Mouse (Mus musculus) forebrain, embryonic 16.5 days (tissue): ENCODE data around the gene Adipoq. TPM values are rescaled to one million over a fixed set of nuclear protein-coding genes. Genes with fewer than 3 reads are reported as not detected.

Source experiments
- ATAC-seq: fragments of 200-750 bp; cut with Nextera tagmentation; 2 replicates; pipeline ENCODE4 v1.8.0; 2017; ENCODE audit warnings: mild to moderate bottlenecking, moderate library complexity
- H3K27ac ChIP-seq: fragments of 300-500 bp; sonication (generic); 2 replicates; pipeline ENCODE4 v1.5.1; 2014; ENCODE audit warnings: low read length, control low read depth
- H3K27me3 ChIP-seq: fragments of 300-500 bp; sonication (generic); replicated peaks from 2 replicates; pipeline ENCODE4 v1.6.1; 2014; ENCODE audit warnings: low read length; ENCODE audit not compliant: control insufficient read depth, insufficient read depth
- H3K36me3 ChIP-seq: fragments of 300-500 bp; sonication (generic); 2 replicates; pipeline ENCODE4 v1.6.1; 2014; ENCODE audit not compliant: control insufficient read depth, insufficient read depth
- H3K4me1 ChIP-seq: fragments of 300-500 bp; sonication (generic); replicated peaks from 2 replicates; pipeline ENCODE4 v1.6.1; 2014; ENCODE audit warnings: low read length; ENCODE audit not compliant: control insufficient read depth, insufficient read depth
- H3K4me2 ChIP-seq: fragments of 300-500 bp; sonication (generic); 2 replicates; pipeline ENCODE4 v1.6.1; 2014; ENCODE audit warnings: mild to moderate bottlenecking, low read length, control low read depth
- H3K4me3 ChIP-seq: fragments of 300-500 bp; sonication (generic); replicated peaks from 2 replicates; pipeline ENCODE4 v1.5.1; 2014; ENCODE audit warnings: mild to moderate bottlenecking, low read length, control low read depth
- H3K9ac ChIP-seq: fragments of 300-500 bp; sonication (generic); replicated peaks from 2 replicates; pipeline ENCODE4 v1.6.1; 2014; ENCODE audit warnings: low read depth, low read length, control low read depth
- H3K9me3 ChIP-seq: fragments of 300-500 bp; sonication (generic); 2 replicates; pipeline ENCODE4 v1.6.1; 2016; ENCODE audit warnings: low read length; ENCODE audit not compliant: control insufficient read depth
- WGBS: fragments of 180-500 bp; shearing (Covaris S2); extraction: QIAGEN DNeasy Blood & Tissue Kit; methylation state at CpG from one replicate; pipeline ENCODE4 v1.1.7; 2014; 5-methylcytosine and 5-hydroxymethylcytosine counted together
- polyA plus RNA-seq: library from polyadenylated mRNA; unstranded; fragments of >200 nt; fragmentation: Nextera tagmentation; extraction: Ambion mirVana; gene quantifications from 2 replicates; pipeline ENCODE4 v1.2.1, GENCODE M21; 2015

Adipoq gene
- polyA plus RNA-seq, 1 experiment from 2014 or later, result not detected

DNA sequence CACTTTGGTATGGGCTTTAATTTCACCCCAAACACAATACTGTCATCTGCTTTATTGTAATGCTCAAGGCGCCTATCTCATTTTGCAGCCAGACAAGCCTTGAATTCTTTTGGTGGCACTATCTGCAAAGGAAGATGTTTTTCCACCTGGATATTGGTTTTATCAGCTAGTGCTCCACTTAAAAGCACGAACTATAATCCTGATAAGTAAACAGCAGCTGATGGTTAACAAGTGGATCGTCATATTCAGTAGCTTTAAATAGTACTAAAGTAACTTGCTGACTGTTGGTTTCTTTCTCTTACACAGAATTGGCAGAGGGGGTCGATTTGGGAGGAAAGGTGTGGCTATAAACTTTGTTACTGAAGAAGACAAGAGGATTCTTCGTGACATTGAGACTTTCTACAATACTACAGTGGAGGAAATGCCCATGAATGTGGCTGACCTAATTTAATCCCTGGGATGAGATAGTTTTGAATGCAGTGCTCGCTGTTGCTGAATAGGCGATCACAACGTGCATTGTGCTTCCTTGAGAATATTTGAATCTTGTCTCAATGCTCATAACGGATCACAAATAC lies 33.4 kb upstream of the Adipoq start:
- Histone ChIP-seq H3K9ac (no peak overlapping the region), H3K4me2 (no peak overlapping the region), H3K9me3 (no peaks in the 10 kb centered on the region), H3K27ac (no peak overlapping the region), H3K27me3 (no peaks in the 10 kb centered on the region), H3K4me3 (no peak overlapping the region), H3K36me3 (peaks cover 44% of the 10 kb centered on the region), H3K4me1 (peaks cover 34% of the 10 kb centered on the region)
- WGBS, result 48% methylated on average over 9 of the region's 9 CpGs
- ATAC-seq, result no peak

- H3K36me3 ChIP-seq, result peaks cover 44% of the 10 kb centered on the region
- H3K4me1 ChIP-seq, result peaks cover 32% of the 10 kb centered on the region
- H3K27ac ChIP-seq, result no peak overlapping the region
- no peaks in the 10 kb centered on the region for H3K9me3 ChIP-seq
- H3K27me3 ChIP-seq, result no peaks in the 10 kb centered on the region
- ATAC-seq, result no peak
- H3K4me2 ChIP-seq, result no peak overlapping the region
- H3K9ac ChIP-seq, result no peak overlapping the region
- no peak overlapping the region for H3K4me3 ChIP-seq
Observed at GRCm38 (mm10) chr16:23113903-23114302, 32.4 kb upstream of the Adipoq start.

DNA sequence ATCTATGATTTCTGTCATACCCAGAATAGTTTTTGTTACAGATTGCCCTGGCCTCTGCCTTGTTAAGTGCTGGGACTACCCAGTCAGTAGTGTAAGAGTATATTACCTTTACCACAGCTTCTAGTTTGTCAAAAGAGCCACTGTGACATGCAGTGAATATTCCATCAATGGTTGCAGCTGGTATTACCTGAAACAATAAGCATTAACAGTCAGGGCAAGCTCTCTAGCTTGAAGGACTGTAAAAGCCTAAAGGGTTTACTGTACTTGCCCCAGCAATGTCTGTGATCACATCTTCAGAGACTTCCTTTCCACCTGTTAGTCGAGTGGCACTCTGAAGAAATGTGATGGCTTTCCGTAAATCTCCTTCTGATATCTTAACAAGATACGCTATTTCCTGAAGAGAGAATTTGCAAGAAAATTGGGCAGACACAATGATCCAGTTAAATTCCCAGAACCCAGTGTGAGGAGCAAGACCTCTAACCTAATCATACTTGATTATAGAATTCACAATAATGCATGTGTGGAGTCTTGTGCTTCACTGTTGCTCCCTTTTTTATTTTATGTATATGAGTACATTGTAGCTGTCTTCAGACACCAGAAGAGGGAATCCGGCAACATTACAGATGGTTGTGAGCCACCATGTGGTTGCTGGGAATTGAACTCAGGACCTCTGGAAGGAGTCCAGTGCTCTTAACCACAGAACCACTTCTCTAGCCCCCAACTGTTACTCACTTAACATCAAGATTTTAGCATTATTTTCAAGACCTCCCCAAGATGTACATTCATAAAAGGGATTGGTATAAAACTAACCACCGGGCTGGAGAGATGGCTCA lies 31.8 kb upstream of the Adipoq start:
- Histone ChIP-seq H3K27me3 (no peaks in the 10 kb centered on the region), H3K4me2 (no peak overlapping the region), H3K9ac (no peak overlapping the region), H3K36me3 (peaks cover 40% of the 10 kb centered on the region), H3K4me1 (peaks cover 26% of the 10 kb centered on the region), H3K9me3 (no peaks in the 10 kb centered on the region), H3K4me3 (no peak overlapping the region), H3K27ac (no peak overlapping the region)
- 66% methylated on average over 5 of the region's 5 CpGs for WGBS
- 0 out of 2 replicates have a peak, but pooled peaks have one; percentile 32 for ATAC-seq

DNA sequence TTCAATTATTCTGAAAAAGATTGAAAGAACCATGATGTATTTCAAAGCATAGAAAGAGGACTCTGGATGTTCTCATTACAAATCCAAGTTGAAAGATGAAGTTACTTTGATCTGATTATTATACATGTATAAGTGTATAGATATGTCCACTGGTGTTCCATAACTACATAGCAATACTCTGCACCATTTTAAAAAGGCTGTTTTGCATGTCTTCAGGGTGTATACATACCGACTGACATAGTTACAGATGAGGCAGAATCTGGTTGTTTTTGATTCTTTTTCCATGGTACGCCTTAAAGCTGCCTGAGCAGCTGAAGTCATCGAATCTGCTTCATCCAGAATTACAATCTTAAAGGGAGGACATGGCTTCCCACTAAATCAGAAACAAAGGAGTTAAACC lies 30.9 kb upstream of the Adipoq start:
- peaks cover 36% of the 10 kb centered on the region for H3K36me3 ChIP-seq
- H3K4me3 ChIP-seq, result no peak overlapping the region
- no peaks in the 10 kb centered on the region for H3K9me3 ChIP-seq
- H3K27ac ChIP-seq, result no peak overlapping the region
- no peaks in the 10 kb centered on the region for H3K27me3 ChIP-seq
- H3K9ac ChIP-seq, result no peak overlapping the region
- no peak for ATAC-seq
- H3K4me2 ChIP-seq, result no peak overlapping the region
- 86% methylated on average over 3 of the region's 3 CpGs for WGBS
- H3K4me1 ChIP-seq, result peaks cover 18% of the 10 kb centered on the region

GRCm38 (mm10) chr16:23117173-23117572 lies 29.2 kb upstream of the Adipoq start:
- Histone ChIP-seq H3K27me3 (no peaks in the 10 kb centered on the region), H3K36me3 (peaks cover 26% of the 10 kb centered on the region), H3K4me3 (no peak overlapping the region), H3K27ac (no peak overlapping the region), H3K9ac (no peak overlapping the region), H3K4me1 (peaks cover 6% of the 10 kb centered on the region), H3K4me2 (no peak overlapping the region), H3K9me3 (no peaks in the 10 kb centered on the region)
- WGBS, result 64% methylated on average over 4 of the region's 4 CpGs
- ATAC-seq, result no peak

GRCm38 (mm10) chr16:23122446-23122845 lies 23.9 kb upstream of the Adipoq start:
- WGBS, result 87% methylated on average over 3 of the region's 3 CpGs
- no peak overlapping the region for H3K27ac ChIP-seq
- H3K4me2 ChIP-seq, result no peak overlapping the region
- no peak for ATAC-seq
- H3K27me3 ChIP-seq, result no peaks in the 10 kb centered on the region
- no peak overlapping the region for H3K9ac ChIP-seq
- H3K4me3 ChIP-seq, result no peak overlapping the region
- peaks cover 2% of the 10 kb centered on the region; the same call in 1 of the 2 replicates for H3K36me3 ChIP-seq
- peaks cover 6% of the 10 kb centered on the region for H3K4me1 ChIP-seq
- no peaks in the 10 kb centered on the region for H3K9me3 ChIP-seq

GRCm38 (mm10) chr16:23123104-23123503 lies 23.2 kb upstream of the Adipoq start:
- Histone ChIP-seq H3K4me2 (no peak overlapping the region), H3K4me1 (peaks cover 6% of the 10 kb centered on the region), H3K36me3 (peaks cover 2% of the 10 kb centered on the region; the same call in 1 of the 2 replicates), H3K4me3 (no peak overlapping the region), H3K9me3 (no peaks in the 10 kb centered on the region), H3K27me3 (no peaks in the 10 kb centered on the region), H3K27ac (no peak overlapping the region), H3K9ac (no peak overlapping the region)
- WGBS, result 94% methylated on average over 4 of the region's 4 CpGs
- ATAC-seq, result no peak

GRCm38 (mm10) chr16:23124398-23124797 lies 21.9 kb upstream of the Adipoq start:
- H3K27me3 ChIP-seq, result no peaks in the 10 kb centered on the region
- no peak overlapping the region for H3K9ac ChIP-seq
- no peak overlapping the region for H3K4me3 ChIP-seq
- peaks cover 2% of the 10 kb centered on the region; the same call in 1 of the 2 replicates for H3K36me3 ChIP-seq
- 84% methylated on average over 4 of the region's 4 CpGs for WGBS
- no peaks in the 10 kb centered on the region for H3K9me3 ChIP-seq
- no peak overlapping the region for H3K4me2 ChIP-seq
- peaks cover 16% of the 10 kb centered on the region for H3K4me1 ChIP-seq
- ATAC-seq, result no peak
- H3K27ac ChIP-seq, result no peak overlapping the region

- H3K27me3 ChIP-seq, result no peaks in the 10 kb centered on the region
- H3K9ac ChIP-seq, result peak overlapping the region; percentile 96
- WGBS, result 0% methylated on average over 4 of the region's 4 CpGs
- peak overlapping the region; percentile 78 for H3K4me3 ChIP-seq
- H3K9me3 ChIP-seq, result no peaks in the 10 kb centered on the region
- H3K27ac ChIP-seq, result peak overlapping the region; percentile 96
- H3K36me3 ChIP-seq, result no peaks in the 10 kb centered on the region; the same call in 1 of the 2 replicates
- peaks cover 18% of the 10 kb centered on the region for H3K4me1 ChIP-seq
- peak overlapping the region; percentile 97 for H3K4me2 ChIP-seq
- no peak for ATAC-seq
Observed at GRCm38 (mm10) chr16:23127311-23127672, 19.0 kb upstream of the Adipoq start.
